Mouse (Mus musculus) stomach, postnatal 0 days (tissue): ENCODE data around the gene Bcar3.

ENCODE experiments used
- CTCF ChIP-seq: IDR thresholded peaks from 2 replicates; pipeline ENCODE4 v1.5.1; 2016; ENCODE audit warnings: antibody characterized with exemption, low read depth, mild to moderate bottlenecking, moderate library complexity
- EP300 ChIP-seq: optimal IDR thresholded peaks from 2 replicates; pipeline ENCODE3; 2016; ENCODE audit warnings: antibody characterized with exemption

GRCm38 (mm10) chr3:122304560-122304959, 10.6 kb downstream of the Bcar3 start:
- TF ChIP-seq CTCF = no peak
- no peak for TF ChIP-seq EP300
